Mouse (Mus musculus) midbrain, embryonic 15.5 days (tissue): ENCODE results near the gene Exoc3. TPM values are rescaled to one million over a fixed set of nuclear protein-coding genes. Genes with fewer than 3 reads are reported as not detected.

Experiments used
- ATAC-seq: fragments of 200-750 bp; cut with Nextera tagmentation; replicated peaks from 2 replicates; pipeline ENCODE4 v1.8.0; 2017; ENCODE audit warnings: moderate TSS enrichment
- H3K27ac ChIP-seq: fragments of 300-500 bp; sonication (generic); 2 replicates; pipeline ENCODE4 v1.5.1; 2015; ENCODE audit warnings: mild to moderate bottlenecking, inconsistent platforms
- H3K27me3 ChIP-seq: fragments of 300-500 bp; sonication (generic); replicated peaks from 2 replicates; pipeline ENCODE4 v1.6.1; 2015; ENCODE audit warnings: inconsistent platforms
- H3K36me3 ChIP-seq: fragments of 300-500 bp; sonication (generic); replicated peaks from 2 replicates; pipeline ENCODE4 v1.6.1; 2015; ENCODE audit warnings: inconsistent platforms
- H3K4me1 ChIP-seq: fragments of 300-500 bp; sonication (generic); 2 replicates; pipeline ENCODE4 v1.6.1; 2015; ENCODE audit warnings: inconsistent platforms
- H3K4me2 ChIP-seq: fragments of 300-500 bp; sonication (generic); 2 replicates; pipeline ENCODE4 v1.6.1; 2015; ENCODE audit warnings: inconsistent platforms, mild to moderate bottlenecking, moderate library complexity
- H3K4me3 ChIP-seq: fragments of 300-500 bp; sonication (generic); 2 replicates; pipeline ENCODE4 v1.5.1; 2015; ENCODE audit warnings: mild to moderate bottlenecking, inconsistent platforms
- H3K9ac ChIP-seq: fragments of 300-500 bp; sonication (generic); 2 replicates; pipeline ENCODE4 v1.6.1; 2015; ENCODE audit warnings: mild to moderate bottlenecking, inconsistent platforms
- H3K9me3 ChIP-seq: fragments of 300-500 bp; sonication (generic); 2 replicates; pipeline ENCODE4 v1.6.1; 2016; ENCODE audit warnings: inconsistent platforms
- WGBS: fragments of 180-500 bp; shearing (Covaris S2); methylation state at CpG from one replicate; pipeline ENCODE4 v1.1.7; 2015; ENCODE audit warnings: mixed read lengths; 5-methylcytosine and 5-hydroxymethylcytosine counted together
- polyA plus RNA-seq: library from polyadenylated mRNA; unstranded; fragments of >200 nt; fragmentation: Nextera tagmentation; extraction: Ambion mirVana; gene quantifications from 2 replicates; pipeline ENCODE4 v1.2.1, GENCODE M21; 2015

Gene Exoc3
- polyA plus RNA-seq, 1 experiment from 2014 or later = 128 TPM

GRCm38 (mm10) chr13:74127571-74127970 lies 81.0 kb downstream of the Exoc3 start:
- ATAC-seq = no peak

GRCm38 (mm10) chr13:74122632-74123031 lies 85.9 kb downstream of the Exoc3 start:
- H3K27me3 ChIP-seq = peaks cover 39% of the 10 kb centered on the region
- no peak overlapping the region for H3K9ac ChIP-seq
- 70% methylated on average over 3 of the region's 3 CpGs for WGBS
- peaks cover 8% of the 10 kb centered on the region; the same call in 1 of the 2 replicates for H3K4me1 ChIP-seq
- no peak for ATAC-seq
- H3K4me2 ChIP-seq = no peak overlapping the region
- no peak overlapping the region for H3K4me3 ChIP-seq
- no peaks in the 10 kb centered on the region for H3K36me3 ChIP-seq
- H3K27ac ChIP-seq = no peak overlapping the region
- H3K9me3 ChIP-seq = no peaks in the 10 kb centered on the region

More at GRCm38 (mm10) chr13:74127571-74127970, 81.0 kb downstream of the Exoc3 start:
- peaks cover 16% of the 10 kb centered on the region for H3K27me3 ChIP-seq
- no peaks in the 10 kb centered on the region for H3K4me1 ChIP-seq
- no peak overlapping the region for H3K4me2 ChIP-seq
- H3K4me3 ChIP-seq = no peak overlapping the region
- no peaks in the 10 kb centered on the region for H3K36me3 ChIP-seq
- H3K9ac ChIP-seq = no peak overlapping the region
- WGBS = 75% methylated on average over 7 of the region's 7 CpGs
- H3K27ac ChIP-seq = no peak overlapping the region
- no peaks in the 10 kb centered on the region for H3K9me3 ChIP-seq

GRCm38 (mm10) chr13:74121795-74122330 lies 86.7 kb downstream of the Exoc3 start:
- Histone ChIP-seq H3K9ac (no peak overlapping the region), H3K27me3 (peaks cover 39% of the 10 kb centered on the region), H3K27ac (no peak overlapping the region), H3K4me1 (peaks cover 8% of the 10 kb centered on the region; the same call in 1 of the 2 replicates), H3K4me3 (peak overlapping the region; percentile 40), H3K4me2 (peak overlapping the region; percentile 67), H3K9me3 (no peaks in the 10 kb centered on the region), H3K36me3 (no peaks in the 10 kb centered on the region)
- ATAC-seq = peak; percentile 53; the same call in 1 of the 2 replicates
- 40% methylated on average over 14 of the region's 14 CpGs for WGBS

- Histone ChIP-seq H3K27me3 (peaks cover 39% of the 10 kb centered on the region), H3K4me3 (peak within 1 kb of the TSS; percentile 40), H3K4me2 (peak within 1 kb of the TSS; percentile 67), H3K36me3 (no peaks in the 10 kb centered on the region), H3K9me3 (no peaks in the 10 kb centered on the region), H3K9ac (peak within 1 kb of the TSS; percentile 28), H3K4me1 (peaks cover 8% of the 10 kb centered on the region; the same call in 1 of the 2 replicates), H3K27ac (no peak within 1 kb of the TSS)
- WGBS = under 1% methylated on average over 35 of the region's 35 CpGs
- ATAC-seq = peak; percentile 80
Observed at GRCm38 (mm10) chr13:74121141-74121602, 87.4 kb downstream of the Exoc3 start, which contains the start of gene Slc9a3. Slc9a3 (plus strand) TSS chr13:74121457.

Other genes with a start within 250 kb of the Exoc3 start
- gene Zdhhc11, start 244.9 kb downstream of the Exoc3 start, polyA plus RNA-seq = not detected in 2 replicates
- 11.1 and 12.2 TPM in 2 replicates for gene Tppp, start 199.3 kb downstream of the Exoc3 start, polyA plus RNA-seq
- 7.6 and 9.0 TPM in 2 replicates for gene Cep72, start 146.4 kb downstream of the Exoc3 start, polyA plus RNA-seq
- 0.26 TPM in 1 of 2 replicates, not detected in the other for gene Slc9a3, start 87.3 kb downstream of the Exoc3 start, polyA plus RNA-seq
- 0.43 and 0.88 TPM in 2 replicates for gene Ahrr, start 83.6 kb upstream of the Exoc3 start, polyA plus RNA-seq
- gene Pdcd6, start 108.8 kb upstream of the Exoc3 start, polyA plus RNA-seq = 106 and 118 TPM in 2 replicates
- gene Sdha, start 141.5 kb upstream of the Exoc3 start, polyA plus RNA-seq = 238 and 246 TPM in 2 replicates
- gene Ccdc127, start 141.6 kb upstream of the Exoc3 start, polyA plus RNA-seq = 38.8 and 44.5 TPM in 2 replicates
- not detected in 2 replicates for gene Lrrc14b, start 155.3 kb upstream of the Exoc3 start, polyA plus RNA-seq
- gene Zfp72, start 182.1 kb upstream of the Exoc3 start, polyA plus RNA-seq = 9.0 and 9.6 TPM in 2 replicates
- gene Ftl1-ps1, start 191.0 kb upstream of the Exoc3 start, polyA plus RNA-seq = 75.3 and 105 TPM in 2 replicates